Mouse (Mus musculus): ENCODE results near the gene Nfix.
"Not testable (repeated sequence)": the region's sequence is repeated elsewhere in the genome, so short reads cannot be mapped to it uniquely, and the experiment has no call there.

Gene Nfix

GRCm38 (mm10) chr8:84832759-84833742, 32.9 kb upstream of the Nfix start:
- DNase-seq (ENCODE audit: low spot score), result no peak

- DNase-seq (ENCODE audit: low spot score), result peak; percentile 88
Measured at GRCm38 (mm10) chr8:84832034-84832717, 32.0 kb upstream of the Nfix start.

GRCm38 (mm10) chr8:84831490-84831889, 31.3 kb upstream of the Nfix start, which contains the start of gene Gadd45gip1:
Gene Gadd45gip1 (plus strand): TSS chr8:84831522.
- DNase-seq (ENCODE audit: low spot score), result no peak

- not testable (repeated sequence) for DNase-seq (ENCODE audit: low spot score)
Measured at GRCm38 (mm10) chr8:84826518-84826917, 26.4 kb upstream of the Nfix start.

GRCm38 (mm10) chr8:84825636-84826035, 25.5 kb upstream of the Nfix start:
- DNase-seq (ENCODE audit: low spot score), result no peak

- DNase-seq (ENCODE audit: low spot score), result no peak
Measured at GRCm38 (mm10) chr8:84823653-84824052, 23.5 kb upstream of the Nfix start.

GRCm38 (mm10) chr8:84822723-84823122, 22.6 kb upstream of the Nfix start, which contains the start of gene Dand5:
Gene Dand5 (minus strand): TSS chr8:84822823.
- no peak for DNase-seq (ENCODE audit: low spot score)

- DNase-seq (ENCODE audit: low spot score), result no peak
Measured at GRCm38 (mm10) chr8:84816117-84816516, 16.0 kb upstream of the Nfix start.

- DNase-seq (ENCODE audit: low spot score), result peak; percentile 87
Measured at GRCm38 (mm10) chr8:84815547-84815946, 15.4 kb upstream of the Nfix start.

- DNase-seq (ENCODE audit: low spot score), result no peak
Measured at GRCm38 (mm10) chr8:84814555-84815441, 14.7 kb upstream of the Nfix start.

GRCm38 (mm10) chr8:84814240-84814554, 14.1 kb upstream of the Nfix start:
- DNase-seq (ENCODE audit: low spot score), result no peak

- no peak for DNase-seq (ENCODE audit: low spot score)
Measured at GRCm38 (mm10) chr8:84813830-84814229, 13.7 kb upstream of the Nfix start.

- DNase-seq (ENCODE audit: low spot score), result peak; percentile 73
Measured at GRCm38 (mm10) chr8:84813059-84813458, 12.9 kb upstream of the Nfix start.

- no peak for DNase-seq (ENCODE audit: low spot score)
Measured at GRCm38 (mm10) chr8:84811303-84811702, 11.2 kb upstream of the Nfix start.

- peak; percentile 86 for DNase-seq (ENCODE audit: low spot score)
Measured at GRCm38 (mm10) chr8:84810896-84811295, 10.8 kb upstream of the Nfix start.

GRCm38 (mm10) chr8:84809941-84810280, 9.8 kb upstream of the Nfix start:
- no peak for DNase-seq (ENCODE audit: low spot score)

- DNase-seq (ENCODE audit: low spot score), result no peak
Measured at GRCm38 (mm10) chr8:84809109-84809940, 9.2 kb upstream of the Nfix start.

- DNase-seq (ENCODE audit: low spot score), result no peak
Measured at GRCm38 (mm10) chr8:84806031-84806430, 5.9 kb upstream of the Nfix start.

- peak; percentile 79 for DNase-seq (ENCODE audit: low spot score)
Measured at GRCm38 (mm10) chr8:84799136-84799931, 810 bp downstream of the Nfix start.

- no peak for DNase-seq (ENCODE audit: low spot score)
Measured at GRCm38 (mm10) chr8:84798446-84799135, 1.6 kb downstream of the Nfix start.

Data from testis, postnatal 14 days (tissue).